Mouse (Mus musculus) layer of hippocampus, adult 18-20 months (tissue): ENCODE results near the gene Rasl10a. TPM values are rescaled to one million over a fixed set of nuclear protein-coding genes. Genes with fewer than 3 reads are reported as not detected.

Experiments
- DNase-seq, 2 experiments: peaks; one replicate each; pipeline ENCODE4 v3.0.0; 2022; ENCODE audit warnings: low spot score in 2 of 2
- total RNA-seq, 2 experiments: library from RNA; stranded (reverse); gene quantifications; 2 replicates each; pipeline ENCODE4 v1.2.3; 2021

Gene Rasl10a
- total RNA-seq, 2 experiments from 2014 or later, result 88.1 to 109 TPM

GRCm38 (mm10) chr11:5052200-5052854 lies 5.6 kb upstream of the Rasl10a start:
- peak; percentile 59 to 86 for DNase-seq

- no peak for DNase-seq
These were observed 3.8 kb upstream of the Rasl10a start for GRCm38 (mm10) chr11:5054151-5054550.

GRCm38 (mm10) chr11:5054874-5055273 lies 3.1 kb upstream of the Rasl10a start:
- no peak for DNase-seq

- DNase-seq, result no peak
These were observed 1.7 kb upstream of the Rasl10a start for GRCm38 (mm10) chr11:5055945-5056938.

GRCm38 (mm10) chr11:5057064-5057463 lies 864 bp upstream of the Rasl10a start:
- no peak for DNase-seq

- no peak for DNase-seq
These were observed 430 bp upstream of the Rasl10a start for GRCm38 (mm10) chr11:5057541-5057855.

- DNase-seq, result no peak
These were observed 855 bp downstream of the Rasl10a start for GRCm38 (mm10) chr11:5058783-5059182.

GRCm38 (mm10) chr11:5059230-5059629 lies 1.3 kb downstream of the Rasl10a start:
- DNase-seq, result no peak

- DNase-seq, result peak; percentile 70 to 85
These were observed 1.8 kb downstream of the Rasl10a start for GRCm38 (mm10) chr11:5059704-5060156.

GRCm38 (mm10) chr11:5060756-5061412 lies 3.0 kb downstream of the Rasl10a start:
- DNase-seq, result peak in 1 of 2 experiments; percentile 39

- peak; percentile 94 to 98 for DNase-seq
These were observed 3.6 kb downstream of the Rasl10a start for GRCm38 (mm10) chr11:5061413-5062139.

GRCm38 (mm10) chr11:5062326-5062725 lies 4.4 kb downstream of the Rasl10a start:
- DNase-seq, result no peak

- DNase-seq, result peak; percentile 28 to 58
These were observed 5.1 kb downstream of the Rasl10a start for GRCm38 (mm10) chr11:5062860-5063505.

GRCm38 (mm10) chr11:5063561-5064281 lies 5.8 kb downstream of the Rasl10a start:
- DNase-seq, result peak in 1 of 2 experiments; percentile 39

GRCm38 (mm10) chr11:5064282-5065055 lies 6.5 kb downstream of the Rasl10a start:
- peak in 1 of 2 experiments; percentile 49 for DNase-seq

GRCm38 (mm10) chr11:5065056-5065821 lies 7.3 kb downstream of the Rasl10a start, which contains the start of gene Gas2l1:
Gas2l1 (minus strand) TSS chr11:5065327.
- DNase-seq, result peak; percentile 77 to 91

GRCm38 (mm10) chr11:5067063-5067462 lies 9.1 kb downstream of the Rasl10a start:
- no peak for DNase-seq
